Mouse (Mus musculus): ENCODE measurements at regions not wholly inside any gene's neighbourhood (a gene's known extent, or its start where the extent isn't known, plus 50 kb on each side); places are given as distances from the start of the nearest gene placed in this dataset.
A peak's percentile ranks its signal among the peaks of the same experiment; 100 is the strongest.
"Not testable (repeated sequence)": the region's sequence is repeated elsewhere in the genome, so short reads cannot be mapped to it uniquely, and the experiment has no call there.

DNA sequence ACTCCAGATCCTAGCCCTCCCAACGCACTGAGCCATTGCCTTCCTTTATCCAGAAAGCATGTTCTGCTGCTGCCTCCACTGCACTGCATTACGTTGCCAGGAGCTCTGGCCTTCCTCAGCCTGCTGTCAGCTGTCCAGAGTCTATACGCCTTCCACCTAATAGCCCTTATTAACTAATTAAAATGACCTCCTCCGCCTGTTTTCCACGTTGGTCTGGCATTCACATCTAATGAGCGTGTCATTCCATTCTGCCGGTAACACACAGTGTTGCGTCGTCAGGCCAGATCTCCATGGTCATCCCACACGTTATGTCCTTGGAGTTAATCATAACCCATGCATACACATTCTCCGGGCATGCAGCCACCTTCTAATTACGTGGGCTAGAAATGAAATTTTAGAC is 56.7 kb upstream of the Med4 start:
- DNase-seq (ENCODE audit: low read depth), result no peak

DNA sequence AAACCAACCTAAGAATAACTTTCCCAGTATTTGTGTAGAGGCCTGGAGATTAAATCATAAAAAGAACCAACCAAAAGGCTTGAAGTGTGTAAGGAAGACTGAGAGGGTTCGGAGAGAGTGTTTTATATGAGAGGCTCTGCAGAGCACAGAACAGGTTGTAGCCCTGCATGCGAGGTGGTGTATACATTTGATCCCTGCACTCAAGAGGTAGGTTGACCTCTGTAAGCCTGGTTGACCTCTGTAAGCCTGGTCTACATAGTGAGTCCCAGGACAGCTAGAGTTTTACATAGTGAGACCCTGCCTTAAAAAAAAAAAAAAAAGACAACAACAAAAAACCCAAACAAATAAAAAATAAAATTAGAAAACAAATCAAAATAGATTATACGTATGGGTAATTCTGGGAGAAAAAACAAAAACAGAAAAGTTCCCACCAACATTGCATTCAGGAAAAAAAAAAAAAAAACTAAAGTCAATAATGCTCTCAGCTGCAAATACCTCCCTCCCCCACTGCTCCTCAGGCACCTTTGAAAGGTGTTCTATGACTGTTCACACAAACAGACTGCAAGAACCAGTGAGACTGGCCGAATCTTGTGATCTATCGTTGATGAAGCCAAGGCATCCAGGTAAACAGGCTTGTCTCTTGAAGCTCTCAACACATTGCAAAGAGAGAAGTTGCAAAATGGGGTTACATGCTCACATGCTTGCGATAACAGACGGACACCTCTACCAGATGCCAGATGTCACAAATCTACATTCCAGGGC is 57.3 kb upstream of the Med4 start:
- DNase-seq (ENCODE audit: low read depth), result no peak

DNA sequence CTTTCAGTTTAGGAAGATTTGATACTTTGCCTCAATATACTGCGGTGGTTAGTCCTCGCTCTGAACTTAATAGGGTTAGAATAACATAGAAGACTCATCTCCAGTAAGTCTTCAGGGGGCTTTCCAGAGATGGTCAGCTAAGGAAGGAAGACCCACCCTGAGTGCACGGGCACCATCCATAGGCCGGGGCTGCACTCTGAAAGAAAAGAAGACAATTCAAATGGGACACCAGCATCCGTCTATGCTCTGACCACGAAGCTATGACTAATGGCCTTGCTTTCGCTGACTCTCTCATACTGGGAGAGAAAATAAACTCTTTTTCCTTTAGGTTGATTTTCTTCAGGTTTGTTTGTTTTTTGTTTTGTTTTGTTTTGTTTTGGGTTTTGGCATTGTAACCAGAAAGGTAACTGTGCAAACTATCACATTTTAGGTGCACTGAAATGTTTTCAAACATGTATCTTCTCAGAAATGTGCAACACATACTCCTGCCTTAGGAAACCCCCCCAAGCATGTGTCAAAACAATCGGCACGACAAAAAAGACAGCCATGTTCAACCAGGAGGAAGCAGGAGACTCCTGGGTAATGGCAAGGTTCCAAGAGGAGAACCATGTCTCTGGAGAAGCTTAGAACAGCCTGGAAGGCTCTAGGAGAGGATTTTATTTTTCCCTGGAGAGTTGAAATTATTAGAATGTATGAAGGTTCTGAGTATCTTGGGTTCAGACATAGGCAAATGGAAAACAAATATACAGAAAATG is 58.4 kb upstream of the Med4 start:
- no peak for DNase-seq (ENCODE audit: low read depth)

DNA sequence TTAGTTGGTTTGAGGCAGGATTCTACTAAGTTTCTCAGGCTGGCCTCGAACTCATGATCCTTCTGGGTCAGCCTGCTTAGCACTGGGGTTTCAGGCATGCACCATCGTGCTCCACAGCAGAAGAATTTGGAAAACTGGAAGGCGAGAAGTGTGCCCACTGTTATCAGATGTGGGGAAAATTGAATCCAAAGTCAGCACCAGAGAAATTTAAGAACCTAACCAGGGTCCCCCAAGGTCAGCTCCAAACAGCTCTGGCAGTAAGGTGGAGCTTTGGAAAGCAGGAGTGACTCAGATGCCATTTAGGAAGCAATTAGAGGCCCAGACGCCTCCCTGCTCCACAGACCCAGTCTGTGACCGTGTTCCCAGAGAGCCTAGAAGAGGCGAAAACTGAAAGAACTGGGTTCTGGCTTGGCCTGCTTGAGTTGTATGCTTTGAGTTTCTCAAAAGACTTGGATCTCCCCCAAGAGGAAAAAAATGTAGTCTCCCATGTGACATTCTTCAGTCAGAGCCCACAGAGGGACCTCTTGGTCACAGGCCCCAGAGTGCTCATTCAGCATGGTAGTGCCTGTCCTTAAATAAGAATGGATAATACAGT is 59.8 kb upstream of the Med4 start:
- no peak for DNase-seq (ENCODE audit: low read depth)

DNA sequence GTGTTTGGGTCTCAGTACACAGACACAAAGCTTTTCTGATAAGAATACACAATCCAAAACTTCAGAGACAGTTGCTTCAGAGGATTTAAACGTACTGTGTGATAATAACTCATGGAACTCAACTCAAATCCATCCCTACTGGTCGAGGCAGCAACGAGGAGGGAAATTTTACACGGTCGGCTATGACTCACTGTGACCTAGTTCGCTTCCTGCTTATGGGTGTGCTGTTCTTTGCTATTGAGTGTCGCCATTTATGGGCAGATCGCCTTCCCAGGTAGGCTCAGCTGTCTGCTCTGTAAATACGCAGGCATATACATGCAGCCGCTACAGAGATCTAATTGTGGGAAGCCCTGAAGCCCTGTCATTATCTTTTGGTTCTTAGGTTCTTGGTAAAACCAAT is 60.7 kb upstream of the Med4 start:
- no peak for DNase-seq (ENCODE audit: low read depth)

DNA sequence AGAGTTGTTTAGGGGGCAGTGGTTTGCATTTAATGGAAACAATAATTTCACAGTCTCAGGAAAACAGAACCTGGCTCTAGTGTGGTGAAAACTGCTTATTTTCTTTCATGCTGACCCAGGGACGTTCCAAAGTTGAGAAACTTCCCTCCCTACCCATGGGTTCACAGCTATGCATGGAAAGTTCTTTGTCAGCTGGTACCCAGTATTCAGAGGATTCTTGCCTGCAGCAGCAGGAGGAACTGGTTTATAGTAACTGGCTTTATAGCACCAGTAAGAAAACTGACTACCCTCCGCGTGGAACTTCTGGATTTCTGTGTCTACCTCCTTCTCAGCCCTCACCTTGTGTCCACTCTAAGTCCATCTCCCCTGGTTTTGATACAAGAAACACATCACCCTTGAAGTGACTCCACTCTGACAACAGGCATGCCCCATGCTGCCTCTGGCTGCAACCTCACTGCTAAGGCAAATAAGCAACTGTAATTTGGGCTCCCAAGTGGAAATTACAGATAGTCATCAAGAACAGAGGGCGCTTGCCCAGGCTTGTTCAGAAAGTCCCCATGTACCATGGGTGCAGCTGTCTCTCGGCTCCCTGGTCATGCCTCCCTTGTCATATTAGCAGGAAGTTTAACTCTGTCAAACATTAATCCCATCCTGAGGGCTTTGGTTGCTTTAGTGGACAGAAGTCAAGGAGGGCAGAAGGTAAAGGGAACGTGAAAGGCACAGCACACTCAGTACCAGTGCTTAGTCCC is 60.6 kb upstream of the Itm2b start:
- no peak for DNase-seq (ENCODE audit: low read depth)

DNA sequence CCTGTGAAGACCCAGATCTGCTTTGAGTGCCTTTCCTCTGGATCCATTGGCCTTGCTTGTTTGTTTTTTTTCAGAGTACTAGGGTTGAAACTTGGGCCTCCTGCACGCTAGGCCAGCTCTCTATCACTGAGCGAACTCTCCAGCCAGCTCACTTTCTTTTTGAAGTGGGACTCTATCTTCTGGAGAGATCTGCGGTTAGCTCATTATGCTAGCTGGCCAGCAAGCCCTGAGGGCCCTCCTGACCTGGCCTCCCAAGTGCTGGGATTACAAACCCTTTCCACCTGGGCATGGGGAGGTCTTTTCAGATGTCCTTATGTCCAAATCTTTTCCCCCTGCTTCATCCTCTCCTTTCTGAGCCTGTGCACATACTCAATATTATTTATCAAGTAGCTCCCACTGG is 59.6 kb upstream of the Itm2b start:
- DNase-seq (ENCODE audit: low read depth), result no peak

DNA sequence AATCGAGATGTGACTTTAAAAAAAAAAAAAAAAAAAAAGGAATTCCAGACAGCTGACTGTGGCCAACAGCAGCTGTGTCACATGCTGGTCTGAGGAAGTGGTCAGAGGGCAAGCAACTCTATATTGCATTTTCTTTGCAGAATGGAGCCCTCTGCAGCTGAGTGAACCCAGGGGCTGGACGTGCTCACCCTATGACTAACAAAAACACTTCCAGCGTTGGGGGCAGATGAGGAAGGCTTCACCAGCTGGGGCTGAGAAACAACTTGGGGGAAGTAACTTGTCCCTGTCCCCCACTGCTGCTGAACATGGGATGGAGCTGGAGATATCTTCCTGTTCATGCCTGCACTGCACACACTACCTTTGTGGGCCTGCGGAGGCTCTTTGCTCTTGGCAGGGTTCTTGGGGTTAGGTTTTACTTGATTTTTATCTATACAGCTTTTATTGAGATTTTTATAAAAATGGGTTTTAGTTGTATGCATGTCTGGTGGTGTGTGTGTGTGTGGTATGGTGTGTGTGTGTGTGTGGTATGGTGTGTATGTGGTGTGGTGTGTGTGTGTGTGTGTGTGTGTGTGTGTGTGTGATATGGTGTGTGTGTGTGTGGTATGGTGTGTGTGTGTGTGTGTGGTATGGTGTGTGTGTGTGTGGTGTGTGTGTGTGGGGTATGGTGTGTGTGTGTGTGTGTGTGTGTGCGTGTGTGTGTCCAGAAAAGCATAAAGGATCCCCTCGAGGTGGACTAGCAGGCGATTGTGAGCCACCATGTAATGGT is 57.0 kb upstream of the Itm2b start:
- DNase-seq (ENCODE audit: low read depth), result peak; percentile 22

DNA sequence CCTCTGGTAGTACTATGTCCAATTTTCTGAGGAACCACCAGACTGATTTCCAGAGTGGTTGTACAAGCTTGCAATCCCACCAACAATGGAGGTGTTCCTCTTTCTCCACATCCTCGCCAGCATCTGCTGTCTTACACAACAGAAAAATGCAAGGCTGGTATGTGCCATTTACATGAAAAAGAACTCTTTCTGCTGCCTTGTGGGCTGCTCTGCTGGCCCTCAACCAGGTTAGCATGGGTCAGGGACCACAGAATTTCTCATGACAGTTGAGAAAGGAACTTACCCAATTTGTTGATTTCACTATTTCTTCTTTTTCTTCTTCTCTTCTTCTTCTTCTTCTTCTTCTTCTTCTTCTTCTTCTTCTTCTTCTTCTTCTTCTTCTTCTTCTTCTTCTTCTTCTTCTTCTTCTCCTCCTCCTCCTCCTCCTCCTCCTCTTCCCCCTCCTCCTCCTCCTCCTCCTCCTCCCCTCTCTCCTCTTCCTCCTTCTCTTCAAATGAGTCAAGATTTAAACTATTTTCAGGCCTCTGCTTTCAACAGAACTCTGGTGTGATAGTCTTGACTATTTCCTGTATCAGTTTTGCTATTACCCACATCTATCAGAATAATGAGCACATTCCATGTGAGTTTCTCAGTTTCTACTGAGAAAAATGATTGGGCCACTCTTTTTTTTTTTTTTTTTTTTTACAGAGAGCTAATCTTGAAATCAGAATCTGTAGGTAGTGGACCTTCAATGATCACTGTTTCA is 56.3 kb upstream of the Itm2b start:
- DNase-seq (ENCODE audit: low read depth), result not testable (repeated sequence)

DNA sequence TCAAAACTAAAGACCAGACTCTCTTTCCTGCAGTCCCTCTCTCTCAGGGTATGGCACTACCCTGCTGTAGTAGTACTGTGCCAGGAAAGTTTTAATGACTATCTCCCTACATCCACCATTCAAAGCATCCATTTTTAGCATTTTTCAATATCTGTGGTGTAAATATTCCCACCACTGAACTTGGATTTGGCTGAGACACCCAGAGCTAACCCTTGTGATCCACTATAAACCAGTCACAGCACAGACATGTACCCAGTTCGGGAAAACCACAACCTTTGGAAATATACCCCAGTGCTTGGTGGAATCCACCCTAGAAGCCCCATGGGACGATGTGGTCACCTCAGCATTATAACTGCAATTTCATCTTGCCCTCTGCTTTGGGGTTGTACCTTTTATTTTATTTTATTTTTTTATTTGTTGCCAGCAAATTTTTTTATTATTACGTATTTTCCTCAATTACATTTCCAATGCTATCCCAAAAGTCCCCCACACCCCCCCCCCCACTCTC is 54.8 kb upstream of the Itm2b start:
- no peak for DNase-seq (ENCODE audit: low read depth)

DNA sequence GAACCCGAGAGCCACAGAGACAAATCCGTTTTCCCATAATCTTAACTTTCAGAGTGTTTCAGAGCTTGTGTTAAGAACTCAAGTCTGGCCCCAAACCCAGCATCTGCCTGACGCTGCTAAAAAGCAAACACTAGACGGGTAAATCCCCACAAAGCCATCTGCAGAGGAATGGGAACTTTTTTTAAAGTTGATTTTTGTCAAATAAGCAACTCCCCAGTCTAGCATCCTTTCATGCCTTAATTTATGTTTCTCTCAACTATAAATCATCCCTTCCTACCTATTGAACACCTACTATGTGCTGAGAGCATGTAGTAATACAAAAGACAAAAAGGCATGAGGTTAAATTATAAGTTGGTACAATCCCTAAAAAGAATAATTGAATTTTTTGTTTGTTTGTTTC is 50.8 kb upstream of the Itm2b start:
- DNase-seq (ENCODE audit: low read depth), result no peak
